Mouse (Mus musculus) C2C12 (cell line): ENCODE data around the gene Rplp0. TPM values are rescaled to one million over a fixed set of nuclear protein-coding genes. Genes with fewer than 3 reads are reported as not detected.

Source experiments
- H3K27me3 ChIP-seq: one replicate; pipeline ENCODE4 v1.6.1; 2011; ENCODE audit not compliant: control insufficient read depth, insufficient read depth, insufficient read length
- H3K36me3 ChIP-seq: one replicate; pipeline ENCODE4 v1.6.1; 2011; ENCODE audit not compliant: control insufficient read depth, insufficient read depth
- H3K4me3 ChIP-seq: one replicate; pipeline ENCODE4 v1.5.1; 2011; ENCODE audit warnings: mild to moderate bottlenecking, control low read depth; ENCODE audit not compliant: poor library complexity, insufficient read depth, severe bottlenecking
- H3K79me2 ChIP-seq: one replicate; pipeline ENCODE4 v1.6.1; 2011; ENCODE audit not compliant: control insufficient read depth, insufficient read depth
- H3K79me3 ChIP-seq: one replicate; pipeline ENCODE4 v1.6.1; 2011; ENCODE audit warnings: low read depth, control low read depth
- H3ac ChIP-seq: one replicate; pipeline ENCODE3; 2011; ENCODE audit warnings: low read depth; ENCODE audit not compliant: control insufficient read depth, insufficient read length
- CEBPB ChIP-seq: IDR thresholded peaks from one replicate; pipeline ENCODE4 v1.6.1; 2011; ENCODE audit warnings: low read depth, mild to moderate bottlenecking, control low read depth, moderate library complexity
- CTCF ChIP-seq: IDR thresholded peaks from one replicate; pipeline ENCODE4 v1.5.1; 2011; ENCODE audit not compliant: control insufficient read depth, insufficient read depth, insufficient read length
- FOSL1 ChIP-seq: IDR thresholded peaks from one replicate; pipeline ENCODE4 v1.8.0; 2011; ENCODE audit warnings: mild to moderate bottlenecking, low read length; ENCODE audit not compliant: poor library complexity, insufficient read depth, severe bottlenecking
- MAX ChIP-seq: IDR thresholded peaks from one replicate; pipeline ENCODE4 v1.6.1; 2011; ENCODE audit warnings: mild to moderate bottlenecking, control low read depth
- MYOD1 ChIP-seq: IDR thresholded peaks from one replicate; pipeline ENCODE4 v1.6.1; 2011; ENCODE audit warnings: low read depth; ENCODE audit not compliant: control insufficient read depth, insufficient read length
- MYOG ChIP-seq: IDR thresholded peaks from one replicate; pipeline ENCODE4 v1.6.1; 2011; ENCODE audit not compliant: control insufficient read depth, insufficient read length; ENCODE audit errors: extremely low read depth
- USF1 ChIP-seq: IDR thresholded peaks from one replicate; pipeline ENCODE4 v1.6.1; 2011; ENCODE audit warnings: low read depth, mild to moderate bottlenecking, control low read depth, moderate library complexity
- polyA plus RNA-seq: library from polyadenylated mRNA; unstranded; fragments of >200 nt; fragmentation: generic; extraction: Trizol; gene quantifications from one replicate; pipeline ENCODE4 v1.2.1, GENCODE M21; 2012; ENCODE audit warnings: missing spikeins

Rplp0 gene
- polyA plus RNA-seq, 1 experiment, result 5,791 TPM

GRCm38 (mm10) chr5:115551799-115552198, 7.5 kb upstream of the Rplp0 start:
- Histone ChIP-seq H3K36me3 (peaks cover 26% of the 10 kb centered on the region), H3K4me3 (no peak overlapping the region), H3K79me2 (no peaks in the 10 kb centered on the region), H3K79me3 (no peaks in the 10 kb centered on the region), H3K27me3 (no peaks in the 10 kb centered on the region), H3ac (no peak overlapping the region)
- TF ChIP-seq FOSL1, result no peak

DNA sequence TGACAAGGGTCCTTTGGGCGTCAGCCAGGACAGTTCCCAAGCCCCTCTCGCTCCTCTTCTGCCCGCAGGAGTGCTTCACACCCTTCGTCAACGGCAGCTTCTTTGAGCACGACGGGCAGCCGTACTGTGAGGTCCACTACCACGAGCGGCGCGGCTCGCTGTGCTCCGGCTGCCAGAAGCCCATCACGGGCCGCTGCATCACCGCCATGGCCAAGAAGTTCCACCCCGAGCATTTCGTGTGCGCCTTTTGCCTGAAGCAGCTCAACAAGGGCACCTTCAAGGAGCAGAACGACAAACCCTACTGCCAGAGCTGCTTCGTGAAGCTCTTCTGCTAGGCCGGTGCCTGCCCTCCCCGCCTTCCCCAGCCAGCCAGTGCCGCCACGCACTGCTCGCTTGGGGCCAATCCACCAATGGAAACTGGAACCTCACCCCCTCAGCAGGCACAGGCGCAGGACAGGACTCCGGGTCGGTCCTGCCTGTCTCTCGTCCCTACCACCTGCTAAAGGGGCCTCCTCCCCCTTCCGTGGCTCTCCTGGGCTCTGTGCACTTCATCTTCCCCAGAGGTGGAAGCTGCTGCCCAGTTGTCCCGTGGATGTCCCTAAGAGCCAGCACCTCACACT, 5.4 kb upstream of the Rplp0 start:
- Histone ChIP-seq H3K4me3 (no peak overlapping the region), H3K36me3 (peaks cover 18% of the 10 kb centered on the region), H3ac (no peak overlapping the region), H3K79me3 (no peaks in the 10 kb centered on the region), H3K79me2 (no peaks in the 10 kb centered on the region), H3K27me3 (no peaks in the 10 kb centered on the region)
- TF ChIP-seq FOSL1 (no peak), MYOG (no peak), MYOD1 (no peak), MAX (no peak), CEBPB (no peak), CTCF (no peak), USF1 (no peak)

- peaks cover 11% of the 10 kb centered on the region for H3K36me3 ChIP-seq
- H3K79me2 ChIP-seq, result peaks cover 5% of the 10 kb centered on the region
- no peak overlapping the region for H3ac ChIP-seq
- TF ChIP-seq MYOG, result no peak
- no peak overlapping the region for H3K4me3 ChIP-seq
- peaks cover under 1% of the 10 kb centered on the region for H3K79me3 ChIP-seq
- no peaks in the 10 kb centered on the region for H3K27me3 ChIP-seq
These were observed 4.6 kb upstream of the Rplp0 start for GRCm38 (mm10) chr5:115554536-115555291.

DNA sequence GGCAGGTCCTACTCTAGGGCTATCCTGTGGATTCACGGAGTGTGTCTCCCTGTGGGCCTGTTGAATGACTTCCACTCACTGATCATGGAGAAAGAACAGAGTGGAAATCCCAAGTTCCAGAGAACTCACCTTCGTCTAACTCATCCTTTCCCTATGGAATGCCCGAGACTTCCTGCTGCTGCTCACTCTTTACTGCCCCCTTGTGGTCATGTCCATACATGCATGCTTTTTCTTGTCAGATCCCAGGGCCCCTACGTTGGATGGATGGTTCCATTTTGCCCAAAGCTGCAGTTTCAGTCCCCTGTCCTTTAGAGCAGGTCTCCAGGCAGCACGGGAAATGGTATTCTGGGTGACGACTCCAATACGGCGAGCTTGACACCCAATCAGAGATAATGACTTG, 3.0 kb upstream of the Rplp0 start:
- Histone ChIP-seq H3K4me3 (no peak overlapping the region), H3K36me3 (peaks cover 20% of the 10 kb centered on the region), H3K79me2 (peaks cover 20% of the 10 kb centered on the region), H3K79me3 (peaks cover 16% of the 10 kb centered on the region), H3K27me3 (no peaks in the 10 kb centered on the region), H3ac (no peak overlapping the region)
- TF ChIP-seq CEBPB (no peak), USF1 (no peak), CTCF (peak; percentile 57)

- peaks cover 40% of the 10 kb centered on the region for H3K36me3 ChIP-seq
- no peaks in the 10 kb centered on the region for H3K27me3 ChIP-seq
- peaks cover 34% of the 10 kb centered on the region for H3K79me3 ChIP-seq
- H3K4me3 ChIP-seq, result no peak overlapping the region
- H3K79me2 ChIP-seq, result peaks cover 40% of the 10 kb centered on the region
- no peak overlapping the region for H3ac ChIP-seq
- TF ChIP-seq FOSL1, result no peak
- TF ChIP-seq CEBPB, result no peak
- TF ChIP-seq MYOG, result no peak
These were observed 979 bp upstream of the Rplp0 start for GRCm38 (mm10) chr5:115558182-115558794.

- Histone ChIP-seq H3K36me3 (peaks cover 43% of the 10 kb centered on the region), H3ac (peak overlapping the region; percentile 81), H3K79me2 (peaks cover 56% of the 10 kb centered on the region), H3K4me3 (peak overlapping the region; percentile 76), H3K79me3 (peaks cover 38% of the 10 kb centered on the region), H3K27me3 (no peaks in the 10 kb centered on the region)
- TF ChIP-seq MAX (no peak), MYOD1 (no peak), CTCF (no peak), CEBPB (no peak), MYOG (no peak), FOSL1 (no peak), USF1 (no peak)
These were observed 1.2 kb downstream of the Rplp0 start for GRCm38 (mm10) chr5:115560336-115560905.
